Mouse (Mus musculus) embryonic facial prominence, embryonic 15.5 days (tissue): ENCODE measurements around the gene Vmn1r211. TPM values are rescaled to one million over a fixed set of nuclear protein-coding genes. Genes with fewer than 3 reads are reported as not detected.

Experiments
- polyA plus RNA-seq: library from polyadenylated mRNA; unstranded; fragments of >200 nt; fragmentation: Nextera tagmentation; extraction: Ambion mirVana; gene quantifications from 2 replicates; pipeline ENCODE4 v1.2.1, GENCODE M21; 2015

Gene Vmn1r211
- polyA plus RNA-seq, 1 experiment from 2014 or later = not detected

Other genes starting within 250 kb of the Vmn1r211 start
- gene Vmn1r206, start 233.3 kb downstream of the Vmn1r211 start, polyA plus RNA-seq = not detected in 2 replicates
- gene Vmn1r207-ps, start 127.9 kb downstream of the Vmn1r211 start, polyA plus RNA-seq = not detected in 2 replicates
- gene Vmn1r208, start 80.2 kb downstream of the Vmn1r211 start, polyA plus RNA-seq = 0.12 TPM in 1 of 2 replicates, not detected in the other
- not detected in 2 replicates for gene Vmn1r209, start 47.9 kb downstream of the Vmn1r211 start, polyA plus RNA-seq
- not detected in 2 replicates for gene Vmn1r210, start 26.2 kb downstream of the Vmn1r211 start, polyA plus RNA-seq
- gene Vmn1r212, start 26.6 kb upstream of the Vmn1r211 start, polyA plus RNA-seq = not detected in 2 replicates
- not detected in 2 replicates for gene Vmn1r213, start 150.1 kb upstream of the Vmn1r211 start, polyA plus RNA-seq
- not detected in 2 replicates for gene Vmn1r214, start 172.9 kb upstream of the Vmn1r211 start, polyA plus RNA-seq
- not detected in 2 replicates for gene Vmn1r215, start 210.5 kb upstream of the Vmn1r211 start, polyA plus RNA-seq